Comparison of ENCODE assay signal across 19 mouse cellular contexts in the genomic region with DNA sequence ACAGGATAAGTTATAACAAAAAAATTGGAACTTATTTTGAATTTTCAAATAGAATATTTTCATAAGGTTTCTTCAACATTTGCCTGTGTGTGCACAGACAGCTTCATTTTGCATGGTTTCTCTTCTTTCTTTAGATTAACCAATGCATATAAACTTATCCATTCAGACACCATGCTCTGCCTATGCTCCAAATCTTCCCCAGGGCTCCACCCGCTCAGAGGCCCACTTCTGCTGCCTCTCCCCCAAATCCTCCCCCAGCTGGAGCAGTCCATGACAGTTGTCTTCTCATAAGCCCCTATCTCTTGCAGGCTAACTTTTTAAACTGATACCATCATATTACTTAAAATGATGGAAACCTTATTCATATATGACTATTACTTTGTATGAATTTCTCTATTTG.
A peak's percentile ranks its signal among the peaks of the same experiment; 100 is the strongest.
DNase-seq lines count a peak whose midpoint lies in the region; ATAC-seq and TF ChIP-seq lines count a peak whose summit lies in the region.
"Had no signal": no experiment of that assay in that cellular context is flagged by ENCODE, and none has a peak within 500 bp of the region (broad histone marks: within the 10 kb centered on the region; RNA-seq: fewer than 3 reads in every experiment).

No protein-coding gene starts in this region.

- 71% methylated on average over 1 of the region's 1 CpGs for WGBS in liver, postnatal 0 days (ENCODE audit: insufficient replicate concordance)
- WGBS in liver, embryonic 11.5 days = 88% methylated on average over 1 of the region's 1 CpGs
- 63% methylated on average over 1 of the region's 1 CpGs for WGBS in liver, embryonic 12.5 days (ENCODE audit: insufficient replicate concordance)
- 67% methylated on average over 1 of the region's 1 CpGs for WGBS in liver, embryonic 14.5 days (ENCODE audit: insufficient replicate concordance)
- 90% methylated on average over 1 of the region's 1 CpGs for WGBS in forebrain, embryonic 16.5 days
- 92% methylated on average over 1 of the region's 1 CpGs for WGBS in neural tube, embryonic 15.5 days

- H3K4me3 ChIP-seq in liver, postnatal 0 days (ENCODE audit: low read depth, low read length) = no peak overlapping the region
- H3K4me3 ChIP-seq in liver, embryonic 11.5 days (ENCODE audit: low read depth, low read length) = no peak overlapping the region
- H3K4me3 ChIP-seq in liver, embryonic 12.5 days = no peak overlapping the region
- no peak overlapping the region for H3K4me3 ChIP-seq in liver, embryonic 14.5 days (ENCODE audit: insufficient read depth in 1 of 2, low read depth in 2 of 2, low read length in 2 of 2)
- H3K4me3 ChIP-seq in forebrain, embryonic 16.5 days (replicated peaks; ENCODE audit: low read length) = no peak overlapping the region
- H3K4me3 ChIP-seq in neural tube, embryonic 15.5 days (replicated peaks) = no peak overlapping the region
- H3K4me3 ChIP-seq: embryonic facial prominence, embryonic 10.5 days; embryonic facial prominence, embryonic 12.5 days; forebrain, embryonic 13.5 days; forebrain, embryonic 15.5 days had no signal

- H3K9ac ChIP-seq in liver, postnatal 0 days (replicated peaks) = no peak overlapping the region
- no peak overlapping the region for H3K9ac ChIP-seq in liver, embryonic 11.5 days (ENCODE audit: low read depth, low read length)
- no peak overlapping the region for H3K9ac ChIP-seq in liver, embryonic 12.5 days
- H3K9ac ChIP-seq in liver, embryonic 14.5 days (replicated peaks) = no peak overlapping the region
- H3K9ac ChIP-seq in forebrain, embryonic 16.5 days (replicated peaks; ENCODE audit: low read depth, low read length) = no peak overlapping the region
- no peak overlapping the region for H3K9ac ChIP-seq in neural tube, embryonic 15.5 days (replicated peaks)
- H3K9ac ChIP-seq: embryonic facial prominence, embryonic 12.5 days; forebrain, embryonic 13.5 days; forebrain, embryonic 15.5 days had no signal

- H3K4me1 ChIP-seq in liver, postnatal 0 days (ENCODE audit: insufficient read depth) = no peaks in the 10 kb centered on the region
- H3K4me1 ChIP-seq in liver, embryonic 11.5 days (replicated peaks; ENCODE audit: control insufficient read depth, insufficient read depth, low read length) = no peaks in the 10 kb centered on the region
- peaks cover 12% of the 10 kb centered on the region for H3K4me1 ChIP-seq in liver, embryonic 12.5 days
- peaks cover 0 to 4% of the 10 kb centered on the region in 2 experiments; a peak in 3 of 4 replicates for H3K4me1 ChIP-seq in liver, embryonic 14.5 days (replicated peaks; ENCODE audit: control insufficient read depth in 2 of 2, insufficient read depth in 2 of 2, low read length in 1 of 2)
- H3K4me1 ChIP-seq in forebrain, embryonic 16.5 days (replicated peaks; ENCODE audit: control insufficient read depth, insufficient read depth, low read length) = no peaks in the 10 kb centered on the region
- H3K4me1 ChIP-seq in neural tube, embryonic 15.5 days = 0 out of 2 replicates have a peak, but pooled peaks cover 6% of the 10 kb centered on the region
- H3K4me1 ChIP-seq: embryonic facial prominence, embryonic 10.5 days; embryonic facial prominence, embryonic 12.5 days; forebrain, embryonic 13.5 days; forebrain, embryonic 15.5 days had no signal

- H3K27ac ChIP-seq in liver, postnatal 0 days (ENCODE audit: low read depth) = no peak overlapping the region
- H3K27ac ChIP-seq in liver, embryonic 11.5 days (ENCODE audit: low read depth, low read length) = no peak overlapping the region
- H3K27ac ChIP-seq in liver, embryonic 12.5 days = no peak overlapping the region
- H3K27ac ChIP-seq in liver, embryonic 14.5 days = no peak overlapping the region
- H3K27ac ChIP-seq in forebrain, embryonic 16.5 days (ENCODE audit: low read length) = no peak overlapping the region
- no peak overlapping the region for H3K27ac ChIP-seq in neural tube, embryonic 15.5 days (replicated peaks)
- H3K27ac ChIP-seq: embryonic facial prominence, embryonic 10.5 days; embryonic facial prominence, embryonic 12.5 days; forebrain, embryonic 13.5 days; forebrain, embryonic 15.5 days had no signal

- no peak for TF ChIP-seq CTCF in liver, postnatal 0 days (IDR thresholded peaks at IDR 0.05; ENCODE audit: low read depth)
- TF ChIP-seq CTCF in liver, embryonic 14.5 days (IDR thresholded peaks at IDR 0.05; ENCODE audit: low read depth) = no peak

- no peaks in the 10 kb centered on the region for H3K36me3 ChIP-seq in liver, postnatal 0 days (replicated peaks; ENCODE audit: insufficient read depth, low read length)
- H3K36me3 ChIP-seq in liver, embryonic 11.5 days (ENCODE audit: control insufficient read depth, insufficient read depth, low read length) = no peaks in the 10 kb centered on the region
- H3K36me3 ChIP-seq in liver, embryonic 12.5 days = no peaks in the 10 kb centered on the region
- no peaks in the 10 kb centered on the region for H3K36me3 ChIP-seq in liver, embryonic 14.5 days (replicated peaks; ENCODE audit: control insufficient read depth, insufficient read depth, low read depth)
- H3K36me3 ChIP-seq in forebrain, embryonic 16.5 days (ENCODE audit: control insufficient read depth, insufficient read depth) = no peaks in the 10 kb centered on the region
- no peaks in the 10 kb centered on the region for H3K36me3 ChIP-seq in neural tube, embryonic 15.5 days
- H3K36me3 ChIP-seq: embryonic facial prominence, embryonic 10.5 days; forebrain, embryonic 15.5 days had no signal

- H3K27me3 ChIP-seq in liver, postnatal 0 days (ENCODE audit: insufficient read depth, low read length) = no peaks in the 10 kb centered on the region
- no peaks in the 10 kb centered on the region for H3K27me3 ChIP-seq in liver, embryonic 11.5 days (replicated peaks; ENCODE audit: control insufficient read depth, insufficient read depth, low read length)
- no peaks in the 10 kb centered on the region for H3K27me3 ChIP-seq in liver, embryonic 12.5 days (replicated peaks)
- no peaks in the 10 kb centered on the region for H3K27me3 ChIP-seq in liver, embryonic 14.5 days (ENCODE audit: control insufficient read depth, insufficient read depth, low read length)
- H3K27me3 ChIP-seq in forebrain, embryonic 16.5 days (replicated peaks; ENCODE audit: control insufficient read depth, insufficient read depth, low read length) = no peaks in the 10 kb centered on the region
- no peaks in the 10 kb centered on the region for H3K27me3 ChIP-seq in neural tube, embryonic 15.5 days (replicated peaks)
- H3K27me3 ChIP-seq: embryonic facial prominence, embryonic 12.5 days; forebrain, embryonic 13.5 days; forebrain, embryonic 15.5 days had no signal

- DNase-seq in liver = peak; percentile 37
- DNase-seq in liver, postnatal 0 days = no peak
- no peak for DNase-seq in liver, embryonic 11.5 days (ENCODE audit: low spot score)
- no peak for DNase-seq in liver, embryonic 14.5 days (ENCODE audit: low read depth in 3 of 3, low spot score in 3 of 3)
- DNase-seq: adrenal gland, adult 2 months; adrenal gland, postnatal 10 days; adrenal gland, postnatal 25 days; cerebellum, adult 11 months; cerebellum, adult 2 months; cerebellum, adult 9-10 months; cerebellum, postnatal 10 days; cerebellum, postnatal 25 days had no signal

- no peak for ATAC-seq in liver, postnatal 0 days
- 0 out of 2 replicates have a peak, but pooled peaks have one; percentile 45 for ATAC-seq in liver, embryonic 11.5 days (replicated peaks; ENCODE audit: low FRiP score)
- ATAC-seq in liver, embryonic 12.5 days = peak; percentile 77
- ATAC-seq in liver, embryonic 14.5 days (ENCODE audit: insufficient read depth) = peak; percentile 60; the same call in 1 of the 2 replicates
- no peak for ATAC-seq in forebrain, embryonic 16.5 days
- ATAC-seq in neural tube, embryonic 15.5 days (ENCODE audit: low FRiP score) = no peak
- ATAC-seq: forebrain, embryonic 13.5 days; forebrain, embryonic 15.5 days had no signal

- H3K4me2 ChIP-seq in liver, postnatal 0 days (ENCODE audit: low read depth, low read length) = no peak overlapping the region
- no peak overlapping the region for H3K4me2 ChIP-seq in liver, embryonic 11.5 days
- no peak overlapping the region for H3K4me2 ChIP-seq in liver, embryonic 12.5 days
- H3K4me2 ChIP-seq in liver, embryonic 14.5 days (ENCODE audit: low read depth) = no peak overlapping the region
- H3K4me2 ChIP-seq in forebrain, embryonic 16.5 days (ENCODE audit: low read length) = no peak overlapping the region
- no peak overlapping the region for H3K4me2 ChIP-seq in neural tube, embryonic 15.5 days
- H3K4me2 ChIP-seq: embryonic facial prominence, embryonic 12.5 days; forebrain, embryonic 13.5 days; forebrain, embryonic 15.5 days had no signal

- TF ChIP-seq EP300 in liver, postnatal 0 days (IDR thresholded peaks at IDR 0.05; ENCODE audit: low read depth) = no peak
- no peak for TF ChIP-seq EP300 in liver, embryonic 14.5 days (IDR thresholded peaks at IDR 0.05; ENCODE audit: low read depth)

- no peaks in the 10 kb centered on the region for H3K9me3 ChIP-seq in liver, postnatal 0 days (ENCODE audit: low read length)
- no peaks in the 10 kb centered on the region for H3K9me3 ChIP-seq in liver, embryonic 11.5 days (ENCODE audit: control insufficient read depth, low read length)
- no peaks in the 10 kb centered on the region for H3K9me3 ChIP-seq in liver, embryonic 12.5 days (replicated peaks)
- H3K9me3 ChIP-seq in liver, embryonic 14.5 days (ENCODE audit: control insufficient read depth, low read length) = no peaks in the 10 kb centered on the region
- H3K9me3 ChIP-seq in forebrain, embryonic 16.5 days (ENCODE audit: control insufficient read depth, low read length) = 0 out of 2 replicates have a peak, but pooled peaks cover 2% of the 10 kb centered on the region
- H3K9me3 ChIP-seq in neural tube, embryonic 15.5 days (replicated peaks) = no peaks in the 10 kb centered on the region
- H3K9me3 ChIP-seq: embryonic facial prominence, embryonic 10.5 days; embryonic facial prominence, embryonic 12.5 days; forebrain, embryonic 13.5 days; forebrain, embryonic 15.5 days had no signal

Comparison
In these comparisons a context has a peak if more than half of its experiments do, and no peak if none do; other contexts are left out.
1. ATAC-seq: peak in liver, embryonic 11.5 days (single experiment), liver, embryonic 12.5 days (single experiment) and liver, embryonic 14.5 days (single experiment); none in liver, postnatal 0 days (single experiment), forebrain, embryonic 16.5 days (single experiment) and neural tube, embryonic 15.5 days (single experiment).